Mouse (Mus musculus) adrenal gland, postnatal 10 days (tissue): Measurements from ENCODE around the gene Tulp2. TPM values are rescaled to one million over a fixed set of nuclear protein-coding genes. Genes with fewer than 3 reads are reported as not detected.

ENCODE experiments used
- DNase-seq: peaks from one replicate; pipeline ENCODE4 v3.0.0; 2021; ENCODE audit warnings: mixed read lengths
- microRNA-seq: library from miRNA; unstranded; fragments of <30 nt; microRNA quantifications from one replicate; pipeline ENCODE4 v1.2.0, GENCODE M21; 2021
- total RNA-seq, 2 experiments: library from RNA; stranded (reverse); gene quantifications; 2 replicates each; pipeline ENCODE4 v1.2.3; 2021

Tulp2 gene
- total RNA-seq, 2 experiments from 2014 or later = 0.64 to 0.69 TPM

DNA sequence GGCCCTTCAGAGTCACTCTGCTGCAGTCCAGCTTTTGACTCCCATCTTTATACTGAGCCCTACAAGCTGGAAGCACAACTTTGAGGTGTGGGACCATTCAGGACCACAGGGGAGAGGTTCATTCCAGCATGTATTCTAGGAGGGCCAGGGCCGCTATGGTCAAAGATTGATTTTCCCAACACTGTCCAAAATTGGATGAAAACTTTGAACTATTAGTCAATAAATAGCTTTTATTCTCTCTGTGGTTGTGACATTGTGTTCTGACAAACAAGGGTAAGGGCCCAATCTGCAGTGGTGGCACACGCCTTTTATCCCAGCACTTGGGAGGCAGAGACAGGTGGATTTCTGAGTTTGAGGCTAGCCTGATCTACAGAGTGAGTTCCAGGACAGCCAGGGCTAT, 72.3 kb downstream of the Tulp2 start:
- DNase-seq = no peak

DNA sequence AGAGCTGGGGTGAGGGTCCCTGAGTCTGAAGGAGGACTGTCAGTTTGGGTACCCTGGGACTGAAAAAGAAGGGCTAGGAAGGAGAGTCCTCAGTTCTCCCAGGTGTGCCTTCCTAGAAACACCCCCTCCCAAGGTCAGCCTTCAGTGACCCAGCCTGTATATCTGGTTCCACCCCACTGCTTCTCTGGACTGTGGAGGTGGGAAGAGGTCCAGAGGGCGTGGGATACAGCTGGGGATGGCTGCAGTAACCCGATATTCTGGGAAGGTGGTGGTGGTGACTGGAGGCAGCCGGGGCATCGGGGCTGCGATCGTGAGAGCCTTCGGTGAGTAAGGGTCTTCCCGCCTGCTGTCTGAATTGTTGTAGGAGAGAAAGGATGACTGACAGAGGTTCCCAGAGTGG, 73.1 kb downstream of the Tulp2 start, which contains the start of gene Hsd17b14:
TSS of gene Hsd17b14 (plus strand) at position 150 of the 400 bp plus-strand sequence.
- DNase-seq = no peak

DNA sequence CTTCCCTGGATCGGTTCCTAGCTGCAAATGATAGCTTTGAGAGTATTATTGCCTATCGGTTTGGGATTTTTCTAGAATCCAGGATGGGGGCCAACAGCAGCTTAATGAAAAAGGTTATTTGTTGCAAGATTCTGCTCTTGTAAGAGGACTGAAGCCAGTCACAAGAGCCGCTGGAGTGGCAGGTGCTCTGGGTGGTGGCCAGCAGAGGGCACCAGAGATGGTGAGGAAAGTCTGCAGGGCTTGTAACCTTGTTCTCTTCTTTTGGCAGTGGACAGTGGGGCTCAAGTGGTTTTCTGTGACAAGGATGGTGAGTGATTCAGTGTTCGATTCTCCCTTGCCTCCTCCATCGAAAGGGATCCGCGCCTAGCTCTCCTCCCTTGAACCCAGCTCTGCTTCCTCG, 74.1 kb downstream of the Tulp2 start:
- DNase-seq = peak; percentile 92

DNA sequence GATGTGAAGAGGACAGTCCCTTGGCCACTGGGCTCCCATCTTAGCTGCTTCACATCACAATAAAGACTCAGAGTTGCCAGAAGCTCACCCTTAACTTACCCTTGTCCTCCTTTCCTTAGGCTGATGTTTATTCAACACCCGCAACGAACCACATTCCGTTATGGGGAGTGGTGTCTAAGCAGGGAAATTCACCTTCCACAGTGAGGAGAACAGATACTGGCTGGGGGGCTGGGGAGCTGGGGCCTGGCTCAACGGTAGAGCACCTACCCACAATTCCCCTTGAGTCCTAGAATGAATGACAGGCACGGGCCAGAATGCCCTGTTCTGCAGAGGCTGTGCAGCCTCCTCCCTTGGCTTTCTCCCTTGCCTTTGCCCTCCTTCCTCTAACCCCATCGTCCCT, 77.2 kb downstream of the Tulp2 start:
- DNase-seq = no peak

DNA sequence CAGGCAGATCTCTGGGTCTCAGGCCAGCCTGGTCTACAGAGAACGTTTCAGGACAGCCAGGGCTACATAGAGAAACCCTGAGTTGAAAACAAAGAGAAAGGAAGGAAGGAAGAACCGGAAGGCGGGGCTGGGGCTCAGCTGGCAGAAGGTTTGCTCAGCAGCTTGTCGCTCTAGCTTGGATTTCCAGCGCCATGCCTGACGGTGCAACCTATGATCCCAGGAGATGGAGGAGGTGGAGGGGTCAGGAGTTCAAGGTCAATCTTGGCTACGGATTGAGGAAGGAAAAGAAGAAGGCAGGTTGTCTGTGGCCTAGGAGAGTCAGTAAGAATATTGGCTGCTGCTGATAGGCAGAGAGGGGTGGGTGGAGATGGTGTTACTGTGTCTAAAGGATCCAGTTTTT, 78.6 kb downstream of the Tulp2 start:
- no peak for DNase-seq

- peak; percentile 84 for DNase-seq
Observed at GRCm38 (mm10) chr7:45560843-45561623, 79.4 kb downstream of the Tulp2 start.

GRCm38 (mm10) chr7:45561624-45562520, 80.2 kb downstream of the Tulp2 start:
- DNase-seq = no peak

DNA sequence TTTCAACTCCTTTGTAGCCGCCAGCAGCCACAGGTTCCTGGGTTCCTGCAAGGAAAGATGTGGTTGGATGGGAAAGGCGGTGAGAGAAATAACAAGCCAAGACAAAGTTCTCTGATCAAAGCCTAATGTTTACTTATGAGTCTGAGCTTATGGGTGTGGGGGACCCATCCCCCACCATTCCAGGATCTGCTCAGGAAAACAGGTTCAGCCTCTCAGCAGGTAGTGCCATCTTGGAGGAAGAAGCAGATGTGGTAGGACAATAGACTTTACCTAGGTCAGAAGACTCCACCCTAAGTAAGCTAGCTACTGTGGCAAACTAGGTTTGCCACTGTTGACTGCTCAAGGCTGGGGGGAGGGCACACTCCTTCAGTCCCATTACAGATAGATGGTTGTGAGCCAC, 83.1 kb downstream of the Tulp2 start:
- DNase-seq = no peak

DNA sequence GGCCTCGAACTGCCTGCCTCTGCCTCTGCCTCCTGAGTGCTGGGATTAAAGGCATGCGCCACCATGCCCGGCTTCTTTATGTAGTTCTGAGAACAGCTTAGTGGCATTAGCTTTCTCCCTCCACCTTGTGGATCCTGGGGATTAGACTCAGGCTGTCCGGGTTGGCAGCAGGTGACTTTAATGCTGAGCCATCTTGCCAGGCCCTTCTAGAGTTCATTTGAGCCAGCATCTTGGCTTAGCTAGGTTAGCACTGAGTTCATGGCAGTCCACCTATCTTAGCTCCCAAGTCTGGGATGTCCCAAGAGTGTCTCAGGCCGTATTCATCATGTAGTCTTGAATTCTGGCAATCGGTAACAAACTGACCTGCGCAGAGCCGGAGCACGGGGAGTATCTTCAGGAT, 83.8 kb downstream of the Tulp2 start:
- DNase-seq = no peak

GRCm38 (mm10) chr7:45567112-45567779, 85.6 kb downstream of the Tulp2 start:
- no peak for DNase-seq

DNA sequence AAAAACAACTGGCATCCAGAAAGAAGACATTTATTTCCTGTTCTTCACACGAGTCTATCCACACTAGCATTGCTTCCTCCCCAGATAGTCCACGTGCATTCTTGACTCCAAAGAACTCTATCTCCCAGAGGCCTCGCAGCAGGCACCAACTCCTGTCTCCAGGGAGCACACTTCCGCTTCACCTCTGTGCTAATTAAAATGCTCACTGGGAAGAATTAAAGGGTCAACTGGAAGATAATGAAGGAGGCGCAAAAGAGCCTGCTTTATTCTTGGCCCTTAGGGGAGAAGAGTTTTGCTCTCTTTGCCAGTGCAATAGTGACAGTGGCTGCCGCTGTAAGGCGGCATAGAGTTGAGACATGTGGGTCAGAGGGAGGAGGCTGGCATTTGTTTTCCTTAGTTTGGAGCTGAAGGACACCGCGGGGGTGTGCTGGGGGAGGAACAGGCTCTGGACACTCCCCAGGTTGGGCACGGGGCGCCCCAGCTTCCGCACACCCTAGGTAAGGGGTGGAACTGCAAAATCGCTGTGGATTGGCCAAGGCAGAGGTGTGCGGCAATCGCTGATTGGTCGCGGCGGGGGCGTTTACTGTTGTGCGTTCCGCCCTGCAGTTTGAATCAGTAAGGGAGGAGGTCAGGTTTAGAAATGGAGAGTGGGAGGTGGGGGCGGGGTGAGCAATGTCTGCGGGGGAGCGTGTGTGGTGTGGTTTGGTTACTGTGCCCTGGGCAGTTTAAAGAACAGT, 86.3 kb downstream of the Tulp2 start:
- peak; percentile 96 for DNase-seq

- DNase-seq = no peak
Observed at GRCm38 (mm10) chr7:45568601-45569473, 87.2 kb downstream of the Tulp2 start.

DNA sequence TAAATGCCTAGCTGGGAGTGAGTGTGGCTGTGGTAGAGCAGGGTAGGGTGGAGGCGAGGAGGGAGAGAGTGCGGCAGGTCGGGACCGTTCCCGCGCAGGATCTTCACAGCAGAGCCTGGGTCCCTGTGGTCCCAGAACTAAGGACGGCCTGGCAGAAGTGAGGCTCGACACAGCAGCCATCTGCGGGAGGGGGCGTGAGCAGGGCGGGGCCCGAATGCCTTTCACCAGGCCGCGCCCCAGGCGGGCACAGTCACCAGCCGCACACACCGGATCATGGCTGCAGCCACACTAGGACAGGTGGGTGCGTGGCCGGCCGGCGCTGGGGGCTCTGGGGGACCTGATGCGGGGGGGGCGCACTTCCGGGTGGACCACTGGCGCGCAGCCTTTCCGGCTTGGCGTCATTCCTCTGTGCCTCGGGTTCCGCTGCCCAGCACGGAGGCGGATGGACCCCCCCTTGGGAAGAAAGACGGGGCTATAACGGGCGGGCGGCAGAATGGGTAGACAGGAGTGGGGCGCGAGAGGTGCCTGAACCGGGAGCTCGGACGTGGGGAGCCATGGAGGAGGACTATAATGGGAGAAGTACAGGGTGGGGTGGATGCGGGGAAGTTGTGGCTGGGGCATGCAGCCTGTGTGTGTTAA, 88.5 kb downstream of the Tulp2 start, which contains the start of gene Bcat2:
TSS of gene Bcat2 (plus strand) at position 51 of the 639 bp plus-strand sequence.
- peak; percentile 87 for DNase-seq

GRCm38 (mm10) chr7:45571966-45572365, 90.3 kb downstream of the Tulp2 start:
- no peak for DNase-seq

Small RNAs within 50 kb of the gene (microRNA-seq; reads per million reads assigned to microRNA genes)
- gene Gm22133 = 2.3 reads per million

Other genes starting within 250 kb of the Tulp2 start
- 10 to 100 TPM; 13.9 to 17.6 TPM for gene Cd37, start 242.8 kb upstream of the Tulp2 start, total RNA-seq
- gene Slc6a16, start 240.8 kb upstream of the Tulp2 start, total RNA-seq = under 1 TPM in 1 of 2 experiments, not detected in 1; 0.12 TPM
- gene Slc6a21, start 204.4 kb upstream of the Tulp2 start, total RNA-seq = under 1 TPM in 1 of 2 experiments, not detected in 1; 0.42 TPM
- 10 to 100 TPM; 15.9 to 26.8 TPM for gene Trpm4, start 148.1 kb upstream of the Tulp2 start, total RNA-seq
- gene Hrc, start 146.6 kb upstream of the Tulp2 start, total RNA-seq = 10 to 100 TPM; 10.7 to 47.8 TPM
- 1 to 10 TPM; 1.9 to 3.0 TPM for gene Ppfia3, start 114.9 kb upstream of the Tulp2 start, total RNA-seq
- 1 to 10 TPM in 1 of 2 experiments, under 1 TPM in 1; 0.90 to 2.9 TPM for gene Lin7b, start 111.3 kb upstream of the Tulp2 start, total RNA-seq
- 100 to 1,000 TPM; 208 to 341 TPM for gene Snrnp70, start 86.1 kb upstream of the Tulp2 start, total RNA-seq
- gene Kcna7, start 76.2 kb upstream of the Tulp2 start, total RNA-seq = 1 to 10 TPM in 1 of 2 experiments, under 1 TPM in 1; 0.75 to 2.6 TPM
- gene Ntf5, start 68.2 kb upstream of the Tulp2 start, total RNA-seq = under 1 TPM; 0.12 to 0.33 TPM
- gene Lhb, start 61.1 kb upstream of the Tulp2 start, total RNA-seq = not detected
- gene Gys1, start 47.0 kb upstream of the Tulp2 start, total RNA-seq = 10 to 100 TPM; 66.7 to 92.5 TPM
- gene Ruvbl2, start 43.8 kb upstream of the Tulp2 start, total RNA-seq = 10 to 100 TPM; 50.2 to 58.9 TPM
- 100 to 1,000 TPM; 527 to 606 TPM for gene Ftl1, start 22.0 kb upstream of the Tulp2 start, total RNA-seq
- 10 to 100 TPM; 52.7 to 53.6 TPM for gene Bax, start 15.0 kb upstream of the Tulp2 start, total RNA-seq
- 10 to 100 TPM; 26.0 to 27.9 TPM for gene Gm45808, start 4.9 kb downstream of the Tulp2 start, total RNA-seq
- 10 to 100 TPM; 42.4 to 47.3 TPM for gene Dhdh, start 6.9 kb downstream of the Tulp2 start, total RNA-seq
- 100 to 1,000 TPM; 175 to 201 TPM for gene Nucb1, start 28.5 kb downstream of the Tulp2 start, total RNA-seq
- 10 to 100 TPM; 28.0 to 48.2 TPM for gene Ppp1r15a, start 44.4 kb downstream of the Tulp2 start, total RNA-seq
- 1 to 10 TPM; 5.4 to 9.2 TPM for gene Plekha4, start 44.5 kb downstream of the Tulp2 start, total RNA-seq
- gene Hsd17b14, start 73.0 kb downstream of the Tulp2 start, total RNA-seq = 1 to 10 TPM in 1 of 2 experiments, under 1 TPM in 1; 0.93 to 1.4 TPM
- gene Bcat2, start 88.3 kb downstream of the Tulp2 start, total RNA-seq = 100 to 1,000 TPM; 114 to 118 TPM
- 10 to 100 TPM in 1 of 2 experiments, 1 to 10 TPM in 1; 1.3 to 21.9 TPM for gene Fgf21, start 133.6 kb downstream of the Tulp2 start, total RNA-seq
- under 1 TPM in 1 of 2 experiments, not detected in 1; 0.21 TPM for gene Fut1, start 135.4 kb downstream of the Tulp2 start, total RNA-seq
- gene Izumo1, start 139.9 kb downstream of the Tulp2 start, total RNA-seq = under 1 TPM; 0.39 to 0.73 TPM
- gene Rasip1, start 145.6 kb downstream of the Tulp2 start, total RNA-seq = 10 to 100 TPM; 35.6 to 37.9 TPM
- gene Mamstr, start 158.1 kb downstream of the Tulp2 start, total RNA-seq = 10 to 100 TPM in 1 of 2 experiments, 1 to 10 TPM in 1; 8.3 to 13.2 TPM
- gene Fut2, start 184.5 kb downstream of the Tulp2 start, total RNA-seq = not detected
- gene Ntn5, start 202.1 kb downstream of the Tulp2 start, total RNA-seq = under 1 TPM in 1 of 2 experiments, not detected in 1; 0.39 TPM
- under 1 TPM; 0.21 to 0.30 TPM for gene Sec1, start 212.5 kb downstream of the Tulp2 start, total RNA-seq
- 10 to 100 TPM in 1 of 2 experiments, 1 to 10 TPM in 1; 7.6 to 14.5 TPM for gene Car11, start 218.0 kb downstream of the Tulp2 start, total RNA-seq
- gene Dbp, start 223.2 kb downstream of the Tulp2 start, total RNA-seq = 10 to 100 TPM; 21.4 to 62.3 TPM
- 1,000 to 10,000 TPM; 1,029 to 1,042 TPM for gene Rpl18, start 233.6 kb downstream of the Tulp2 start, total RNA-seq
- gene Sphk2, start 236.1 kb downstream of the Tulp2 start, total RNA-seq = 10 to 100 TPM; 28.0 to 28.8 TPM
- under 1 TPM; 0.27 to 0.33 TPM for gene Fam83e, start 239.3 kb downstream of the Tulp2 start, total RNA-seq
- not detected for gene Spaca4, start 243.9 kb downstream of the Tulp2 start, total RNA-seq